ENCODE assay signal across 21 mouse cellular contexts in genomic region chr19:5267015-5267414, GRCm38 (mm10). TPM values are rescaled to one million over a fixed set of nuclear protein-coding genes. Genes with fewer than 3 reads are reported as not detected.
DNase-seq lines count a peak whose midpoint lies in the region; ATAC-seq and TF ChIP-seq lines count a peak whose summit lies in the region.
"Had no signal": no experiment of that assay in that cellular context is flagged by ENCODE, and none has a peak within 500 bp of the region (broad histone marks: within the 10 kb centered on the region; RNA-seq: fewer than 3 reads in every experiment).

No protein-coding gene starts in this region.

- ATAC-seq in megakaryocyte progenitor cell, adult 5-6 weeks (replicated peaks; ENCODE audit: poor library complexity), result peak; percentile 83
- no peak for ATAC-seq in forebrain, embryonic 12.5 days (ENCODE audit: low FRiP score)
- ATAC-seq: intestine, embryonic 16.5 days had no signal

- no peak for TF ChIP-seq CTCF in bone marrow, adult 2 months (IDR thresholded peaks at IDR 0.05; ENCODE audit: control insufficient read depth, insufficient read depth, low read length)

- peaks cover under 1% of the 10 kb centered on the region; the same call in 1 of the 2 replicates for H3K4me1 ChIP-seq in bone marrow, adult 2 months (ENCODE audit: control insufficient read depth, insufficient read depth, low read length)
- H3K4me1 ChIP-seq in forebrain, embryonic 12.5 days, result peaks cover 24% of the 10 kb centered on the region

- H3K27ac ChIP-seq in bone marrow, adult 2 months (ENCODE audit: control insufficient read depth, insufficient read depth, low read depth, low read length, poor library complexity), result peak overlapping the region; percentile 3; the same call in 1 of the 2 replicates
- H3K27ac ChIP-seq in forebrain, embryonic 12.5 days, result no peak overlapping the region
- H3K27ac ChIP-seq: embryonic facial prominence, embryonic 12.5 days; forebrain, embryonic 10.5 days; heart, embryonic 10.5 days; hindbrain, embryonic 14.5 days; kidney, embryonic 15.5 days; limb, embryonic 12.5 days; neural tube, embryonic 13.5 days had no signal

- no peaks in the 10 kb centered on the region for H3K9me3 ChIP-seq in forebrain, embryonic 12.5 days
- H3K9me3 ChIP-seq: embryonic facial prominence, embryonic 12.5 days; forebrain, embryonic 10.5 days; heart, embryonic 10.5 days; kidney, embryonic 15.5 days; limb, embryonic 12.5 days; neural tube, embryonic 13.5 days had no signal

- peak; percentile 30 for DNase-seq in adrenal gland, postnatal 14 days
- DNase-seq in adrenal gland, postnatal 4 days (ENCODE audit: low spot score in 2 of 2), result no peak
- peak; percentile 44 for DNase-seq in liver
- DNase-seq in lung, postnatal 36 days, result no peak
- no peak for DNase-seq in kidney, postnatal 10 days
- DNase-seq: cerebellum, adult 11-12 months; gastrocnemius, postnatal 25 days; heart, postnatal 10 days; thymus, postnatal 14 days had no signal

- no peaks in the 10 kb centered on the region for H3K36me3 ChIP-seq in forebrain, embryonic 12.5 days (replicated peaks)
- H3K36me3 ChIP-seq: embryonic facial prominence, embryonic 12.5 days; heart, embryonic 10.5 days; kidney, embryonic 15.5 days; limb, embryonic 12.5 days; neural tube, embryonic 13.5 days had no signal

- no peak overlapping the region for H3K9ac ChIP-seq in forebrain, embryonic 12.5 days
- H3K9ac ChIP-seq: embryonic facial prominence, embryonic 12.5 days; hindbrain, embryonic 14.5 days; kidney, embryonic 15.5 days; limb, embryonic 12.5 days; neural tube, embryonic 13.5 days had no signal

- no peak for TF ChIP-seq POLR2A in bone marrow, adult 2 months (IDR thresholded peaks at IDR 0.05; ENCODE audit: borderline replicate concordance, control insufficient read depth, low read depth, low read length)

- WGBS in bone marrow, adult 2 months, result 69% methylated on average over 5 of the region's 5 CpGs
- 95% methylated on average over 5 of the region's 5 CpGs for WGBS in forebrain, embryonic 12.5 days

- no peak overlapping the region for H3K4me2 ChIP-seq in forebrain, embryonic 12.5 days
- H3K4me2 ChIP-seq: embryonic facial prominence, embryonic 12.5 days; hindbrain, embryonic 14.5 days; kidney, embryonic 15.5 days; limb, embryonic 12.5 days; midbrain, embryonic 11.5 days; neural tube, embryonic 13.5 days had no signal

- H3K27me3 ChIP-seq in forebrain, embryonic 12.5 days, result no peaks in the 10 kb centered on the region
- H3K27me3 ChIP-seq: embryonic facial prominence, embryonic 12.5 days; kidney, embryonic 15.5 days; limb, embryonic 12.5 days; neural tube, embryonic 13.5 days had no signal

- H3K4me3 ChIP-seq in bone marrow, adult 2 months (replicated peaks; ENCODE audit: control insufficient read depth, low read depth, low read length), result no peak overlapping the region
- no peak overlapping the region for H3K4me3 ChIP-seq in forebrain, embryonic 12.5 days (replicated peaks)
- H3K4me3 ChIP-seq: embryonic facial prominence, embryonic 12.5 days; forebrain, embryonic 10.5 days; heart, embryonic 10.5 days; kidney, embryonic 15.5 days; limb, embryonic 12.5 days; neural tube, embryonic 13.5 days had no signal

RNA-seq across cellular contexts. Expression of gene Pacs1, which starts 5.9 kb away (rescaled TPM):
- 20.4 and 25.5 TPM in 2 replicates for total RNA-seq in adrenal gland, postnatal 14 days (2021)
- total RNA-seq in adrenal gland, postnatal 4 days (2021), result 10 to 100 TPM; 35.0 to 39.4 TPM
- polyA plus RNA-seq in bone marrow, adult 2 months (2011; ENCODE audit: insufficient read depth, insufficient read length, low replicate concordance, missing spikeins), result 12.0 and 16.5 TPM in 2 replicates
- total RNA-seq in megakaryocyte progenitor cell, adult 5-6 weeks (2015), result 14.8 and 16.2 TPM in 2 replicates
- 5.1 and 7.1 TPM in 2 replicates for total RNA-seq in megakaryocyte progenitor cell, adult 5-6 weeks (2017)
- 29.4 and 30.9 TPM in 2 replicates for polyA plus RNA-seq in forebrain, embryonic 12.5 days (2016; fragmentation: Nextera tagmentation; extraction: Ambion mirVana)

RNA-seq across cellular contexts. Expression of gene Sf3b2, which starts 28.2 kb away (rescaled TPM):
- total RNA-seq in adrenal gland, postnatal 14 days (2021), result 167 and 170 TPM in 2 replicates
- total RNA-seq in adrenal gland, postnatal 4 days (2021), result 100 to 1,000 TPM; 210 to 224 TPM
- polyA plus RNA-seq in bone marrow, adult 2 months (2011; ENCODE audit: insufficient read depth, insufficient read length, low replicate concordance, missing spikeins), result 83.5 and 101 TPM in 2 replicates
- 119 and 147 TPM in 2 replicates for total RNA-seq in megakaryocyte progenitor cell, adult 5-6 weeks (2015)
- 239 and 261 TPM in 2 replicates for total RNA-seq in megakaryocyte progenitor cell, adult 5-6 weeks (2017)
- 415 and 417 TPM in 2 replicates for polyA plus RNA-seq in forebrain, embryonic 12.5 days (2016; fragmentation: Nextera tagmentation; extraction: Ambion mirVana)

RNA-seq across cellular contexts. Expression of gene Gal3st3, which starts 31.1 kb away (rescaled TPM):
- 0.22 and 0.49 TPM in 2 replicates for total RNA-seq in adrenal gland, postnatal 14 days (2021)
- under 1 TPM; 0.45 to 0.67 TPM for total RNA-seq in adrenal gland, postnatal 4 days (2021)
- 0.82 TPM in 1 of 2 replicates, not detected in the other for polyA plus RNA-seq in bone marrow, adult 2 months (2011; ENCODE audit: insufficient read depth, insufficient read length, low replicate concordance, missing spikeins)
- total RNA-seq in megakaryocyte progenitor cell, adult 5-6 weeks (2015), result not detected in 2 replicates
- not detected in 2 replicates for total RNA-seq in megakaryocyte progenitor cell, adult 5-6 weeks (2017)
- polyA plus RNA-seq in forebrain, embryonic 12.5 days (2016; fragmentation: Nextera tagmentation; extraction: Ambion mirVana), result 17.5 and 21.8 TPM in 2 replicates
- total RNA-seq: gastrocnemius, postnatal 25 days had no signal

Comparison
In these comparisons a context has a peak if more than half of its experiments do, and no peak if none do; other contexts are left out.
1. DNase-seq: peak in adrenal gland, postnatal 14 days (single experiment) and liver (single experiment); none in adrenal gland, postnatal 4 days (0 of 2), lung, postnatal 36 days (single experiment) and kidney, postnatal 10 days (single experiment).